Mouse (Mus musculus): ENCODE results near the gene Cpm.

Cpm gene

GRCm38 (mm10) chr10:117650042-117650655, 20.8 kb downstream of the Cpm start:
- DNase-seq = no peak

GRCm38 (mm10) chr10:117650725-117651124, 21.4 kb downstream of the Cpm start:
- no peak for DNase-seq

DNA sequence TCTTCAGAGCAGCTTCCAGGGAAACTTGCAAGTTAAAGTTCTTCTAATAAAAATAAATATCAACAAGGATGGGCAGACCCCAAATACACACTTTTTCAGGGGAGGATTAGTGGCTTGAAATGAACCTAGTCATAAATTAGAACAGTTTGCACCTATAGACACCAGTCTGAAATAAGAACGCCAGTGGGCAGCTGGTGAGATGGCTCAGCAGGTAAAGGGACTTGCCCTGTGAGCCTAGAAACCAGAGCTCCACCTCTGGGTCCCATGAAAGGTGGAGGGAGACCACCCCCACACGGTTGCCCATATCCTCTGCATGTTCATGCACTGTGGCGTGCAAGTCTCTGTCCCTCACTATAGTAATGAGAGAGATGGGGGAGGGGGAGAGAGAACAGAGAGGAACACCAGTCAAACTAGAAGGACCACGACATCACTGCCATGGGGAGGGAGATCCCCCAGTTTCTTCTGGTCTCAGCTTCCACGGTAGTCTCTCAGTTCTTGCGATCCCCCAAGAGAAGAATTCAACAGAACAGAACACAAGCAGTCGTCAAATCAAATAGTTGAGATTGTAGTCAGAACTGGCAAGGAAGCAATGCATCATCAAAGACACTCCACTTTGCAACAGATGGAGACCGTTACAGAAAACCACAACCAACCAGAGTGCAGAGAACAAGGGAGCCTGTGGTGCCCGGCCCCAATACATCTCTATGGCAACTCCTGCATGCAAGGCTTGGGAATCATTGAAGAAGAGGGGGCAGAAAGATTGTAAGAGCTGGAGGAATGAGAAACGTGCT, 22.5 kb downstream of the Cpm start:
- DNase-seq = no peak

GRCm38 (mm10) chr10:117652378-117652774, 23.1 kb downstream of the Cpm start:
- no peak for DNase-seq

DNA sequence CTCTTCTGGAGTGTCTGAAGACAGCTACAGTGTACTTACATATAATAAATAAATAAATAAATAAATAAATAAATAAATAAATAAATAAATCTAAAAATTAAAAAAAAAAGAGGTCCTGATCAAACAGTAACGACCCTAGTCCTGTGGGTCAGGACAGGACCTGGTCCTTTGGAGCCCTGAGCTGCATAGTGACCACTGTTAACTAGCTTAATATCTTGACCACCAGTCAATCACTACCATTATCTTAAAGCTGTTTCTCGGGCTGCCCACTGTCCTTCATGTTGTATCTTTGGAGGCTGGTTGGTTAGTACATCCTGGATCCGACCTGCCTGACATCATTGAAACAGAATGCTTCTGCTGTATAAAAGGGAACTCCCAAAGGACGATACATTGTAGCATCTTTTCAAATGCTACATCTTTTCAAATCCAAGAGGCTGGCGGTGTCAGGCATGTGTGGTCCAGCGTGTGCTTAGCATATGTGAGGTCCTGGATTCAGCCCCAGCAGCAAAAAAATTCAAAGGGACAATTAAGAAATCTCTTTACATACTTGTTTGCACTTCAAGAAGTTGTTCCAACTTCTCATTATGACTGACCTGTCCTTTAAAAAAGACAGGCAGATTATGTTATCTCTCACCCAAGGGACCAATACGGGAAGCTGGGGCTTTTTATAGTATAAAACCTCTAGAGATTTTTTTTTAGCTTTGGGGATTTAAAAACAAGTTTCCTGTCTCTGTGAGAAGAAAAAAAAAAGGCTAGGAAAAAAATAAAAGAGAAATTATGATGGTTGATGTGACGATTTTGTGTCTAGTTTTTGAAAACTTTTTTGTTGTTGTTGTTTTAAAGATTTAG, 23.9 kb downstream of the Cpm start:
- DNase-seq = no peak

- no peak for DNase-seq
Observed at GRCm38 (mm10) chr10:117653779-117654173, 24.5 kb downstream of the Cpm start.

DNA sequence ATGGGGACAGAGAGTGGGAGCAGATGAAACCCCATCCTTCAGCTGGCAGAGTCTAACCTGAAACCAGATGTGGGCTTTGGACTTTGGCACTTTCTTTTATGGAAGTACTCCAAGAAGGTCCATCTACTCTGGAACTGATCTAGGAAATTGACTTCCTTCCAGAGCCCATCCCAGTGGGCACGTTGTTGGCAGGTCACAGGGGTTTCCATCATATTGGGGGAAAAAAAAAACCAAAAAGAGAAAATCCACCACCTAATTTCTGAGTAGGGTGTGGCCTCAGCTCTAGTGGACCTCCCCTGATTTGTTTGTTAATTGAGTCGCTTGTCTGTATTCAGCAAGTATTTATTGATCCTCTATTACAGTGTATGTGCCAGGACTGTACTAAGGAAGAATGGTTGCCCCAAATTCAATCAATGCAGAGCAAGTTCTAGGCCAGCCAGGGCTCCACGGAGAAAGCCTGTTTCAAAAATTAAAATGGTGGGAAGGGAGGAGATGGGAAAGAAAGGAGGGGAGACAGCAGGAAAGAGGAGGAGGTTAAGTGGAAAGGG, 25.4 kb downstream of the Cpm start:
- no peak for DNase-seq

- DNase-seq = no peak
Observed at GRCm38 (mm10) chr10:117655460-117655859, 26.2 kb downstream of the Cpm start.

GRCm38 (mm10) chr10:117655908-117656661, 26.8 kb downstream of the Cpm start:
- no peak for DNase-seq

GRCm38 (mm10) chr10:117656662-117656962, 27.3 kb downstream of the Cpm start:
- no peak for DNase-seq

- no peak for DNase-seq
Observed at GRCm38 (mm10) chr10:117656985-117657658, 27.8 kb downstream of the Cpm start.

DNA sequence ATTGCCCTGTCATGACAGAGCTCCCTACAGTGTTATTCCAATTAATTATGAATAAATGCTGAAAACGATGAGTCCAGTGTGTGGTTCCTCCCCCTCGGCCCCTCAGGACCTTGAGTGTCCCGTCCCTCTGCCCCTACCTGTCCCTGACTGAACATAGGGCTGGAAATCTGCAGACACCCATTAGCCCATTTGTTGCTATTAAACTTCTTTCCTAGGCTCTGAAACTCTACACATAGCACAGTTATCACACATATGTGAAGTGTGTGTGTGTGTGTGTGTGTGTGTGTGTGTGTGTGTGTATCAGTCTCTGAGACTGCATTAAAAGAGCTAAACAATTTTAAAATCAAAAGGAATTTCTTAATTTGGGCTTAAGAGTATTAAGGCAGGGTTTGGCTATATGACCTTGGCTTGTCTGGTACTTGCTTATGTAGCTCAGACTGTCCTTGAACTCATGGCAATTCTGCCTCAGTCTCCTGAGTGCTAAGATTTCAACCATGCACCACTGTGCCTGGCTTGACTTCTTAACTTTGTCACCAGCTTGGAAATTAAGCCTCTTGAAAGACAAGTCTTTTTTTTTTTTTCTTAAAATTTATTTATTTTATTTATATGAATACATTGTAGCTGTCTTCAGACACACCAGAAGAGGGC, 28.5 kb downstream of the Cpm start:
- DNase-seq = no peak

DNA sequence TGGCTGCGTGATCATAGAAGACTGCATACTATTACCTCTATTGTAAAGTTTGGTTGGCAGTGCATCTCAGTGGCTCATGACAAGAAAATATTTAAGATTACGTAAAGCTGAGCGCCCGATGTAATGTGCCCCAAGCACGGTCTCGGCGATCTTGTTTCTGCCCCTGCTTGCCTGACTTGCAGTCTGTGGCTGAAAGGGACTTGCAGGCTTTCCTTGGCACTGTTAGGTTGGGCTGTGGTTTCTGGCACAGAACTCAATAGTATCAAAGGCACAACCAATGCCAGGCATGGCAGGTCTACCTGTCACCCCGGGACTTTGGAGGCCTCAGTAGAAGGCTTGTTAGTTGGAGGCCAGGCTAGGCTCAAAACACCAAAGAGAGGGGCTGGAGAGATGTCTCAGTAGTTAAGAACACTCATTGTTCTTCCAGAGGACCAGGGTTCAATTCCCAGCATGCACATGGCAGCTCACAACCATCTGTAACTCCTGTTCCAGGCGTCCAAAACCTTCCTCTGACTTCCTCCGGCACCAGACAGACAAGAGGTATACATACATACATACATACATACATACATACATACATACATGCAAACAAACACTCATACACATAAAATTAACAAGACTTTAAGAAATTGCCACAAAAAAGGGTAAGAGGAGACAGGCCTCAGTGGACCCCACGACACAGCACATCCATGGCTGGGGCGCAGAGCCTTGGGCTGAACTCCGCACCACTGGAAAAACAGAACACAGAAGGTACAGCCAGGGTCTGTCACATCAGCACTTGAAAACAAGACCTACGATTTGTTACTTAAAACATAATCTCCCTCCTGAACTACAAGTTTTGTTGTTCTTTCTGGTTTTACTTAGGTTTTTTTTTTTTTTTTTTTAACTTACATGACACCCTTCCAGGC, 29.5 kb downstream of the Cpm start:
- DNase-seq = no peak

- no peak for DNase-seq
Observed at GRCm38 (mm10) chr10:117659430-117659813, 30.1 kb downstream of the Cpm start.

DNA sequence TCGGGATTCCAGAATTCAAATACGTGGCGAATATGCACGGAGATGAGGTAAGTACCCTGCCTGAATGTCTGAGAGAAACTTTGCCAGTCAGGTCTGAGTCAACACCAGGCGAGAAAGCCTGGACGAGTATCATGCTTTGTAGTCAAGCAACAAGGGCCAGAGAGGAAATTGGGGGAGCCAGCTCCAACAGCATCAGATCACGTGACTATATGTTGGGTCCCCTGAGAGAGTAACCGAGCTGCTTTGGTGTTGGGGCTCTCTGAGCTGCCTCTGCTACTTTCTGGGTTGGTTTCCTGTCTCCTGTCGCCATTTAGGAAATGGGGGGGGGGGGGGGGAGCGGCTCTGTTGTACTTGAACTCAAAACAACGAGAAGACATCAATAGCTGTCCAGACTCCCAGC, 30.5 kb downstream of the Cpm start:
- no peak for DNase-seq

- DNase-seq = peak; percentile 69
Observed at GRCm38 (mm10) chr10:117662316-117663055, 33.2 kb downstream of the Cpm start.

DNA sequence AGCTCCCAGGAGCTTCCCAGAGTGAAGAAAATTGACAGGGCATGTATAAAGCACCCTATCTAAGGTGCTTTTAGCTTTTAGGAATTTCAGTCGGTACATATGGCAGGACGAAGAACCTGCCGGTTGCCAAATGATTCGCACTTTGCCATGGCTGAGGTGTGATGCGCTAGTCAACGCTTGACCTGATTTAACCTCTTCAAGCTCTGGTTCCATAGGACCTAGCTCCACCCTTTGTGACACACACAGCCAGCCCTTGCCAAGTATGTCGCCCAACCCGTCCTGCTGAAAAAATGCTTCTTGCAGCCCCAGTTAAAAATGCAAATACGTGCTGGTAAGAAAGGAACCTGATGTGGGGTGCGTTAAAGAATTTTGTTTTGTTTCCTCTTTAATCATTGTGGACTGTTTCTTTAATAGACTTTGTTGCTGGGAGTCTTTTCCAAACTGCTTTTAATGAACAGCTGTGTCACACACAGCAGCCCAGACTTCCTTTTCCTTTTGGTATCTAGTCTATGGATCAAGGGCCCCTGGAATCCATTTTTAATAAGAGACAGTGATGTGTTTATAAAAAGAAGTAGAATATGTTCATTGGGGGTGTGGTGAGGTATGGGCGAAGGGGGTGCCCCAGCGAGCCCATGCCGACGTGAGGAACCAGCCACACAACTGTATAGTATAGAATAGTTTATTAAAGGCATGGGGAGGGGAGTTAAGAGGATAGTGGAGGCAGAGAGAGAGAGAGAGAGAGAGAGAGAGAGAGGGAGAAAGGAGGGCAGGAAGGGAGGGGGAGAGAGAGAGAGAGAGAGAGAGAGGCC, 34.0 kb downstream of the Cpm start:
- DNase-seq = no peak

DNA sequence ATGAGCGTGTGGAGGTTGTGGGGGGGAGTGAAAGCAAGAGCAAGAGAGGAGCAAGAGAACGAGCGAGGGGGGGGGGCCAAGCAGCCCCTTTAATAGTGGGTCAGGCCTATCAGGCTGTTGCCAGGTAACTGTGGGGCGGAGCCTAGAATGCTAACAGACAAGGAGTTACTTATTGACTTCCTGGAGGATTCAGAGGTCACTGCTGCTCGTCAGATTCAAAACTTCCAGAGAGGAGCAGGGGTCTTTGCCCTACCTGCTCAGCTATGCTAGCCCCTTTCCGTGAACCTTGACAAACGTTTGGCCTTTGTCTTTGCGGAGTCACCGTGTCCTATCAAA, 34.5 kb downstream of the Cpm start:
- DNase-seq = peak; percentile 83
